Mouse (Mus musculus): Measurements from ENCODE around the gene Rab5c. TPM values are rescaled to one million over a fixed set of nuclear protein-coding genes. Genes with fewer than 3 reads are reported as not detected.

The Rab5c gene
- polyA plus RNA-seq, 1 experiment from 2014 or later: 23.7 TPM

- no peak overlapping the region for H3K27ac ChIP-seq
- H3K9me3 ChIP-seq: no peaks in the 10 kb centered on the region
- H3K27me3 ChIP-seq (replicated peaks): peaks cover 18% of the 10 kb centered on the region
- H3K9ac ChIP-seq: no peak overlapping the region
- H3K4me2 ChIP-seq (replicated peaks): no peak overlapping the region
- H3K4me3 ChIP-seq: no peak overlapping the region
- peaks cover 7% of the 10 kb centered on the region for H3K4me1 ChIP-seq
- H3K36me3 ChIP-seq: no peaks in the 10 kb centered on the region
- WGBS: 80% methylated on average over 7 of the region's 7 CpGs
- ATAC-seq (ENCODE audit: low FRiP score, low read depth): no peak
Observed at GRCm38 (mm10) chr11:100687265-100687664, 50.8 kb downstream of the Rab5c start.

- no peak for ATAC-seq (ENCODE audit: low FRiP score, low read depth)
- Histone ChIP-seq H3K9ac (no peak overlapping the region), H3K27ac (no peak overlapping the region)
Observed at GRCm38 (mm10) chr11:100685371-100685770, 52.6 kb downstream of the Rab5c start.

GRCm38 (mm10) chr11:100684084-100684483 lies 53.9 kb downstream of the Rab5c start:
- no peak for ATAC-seq (ENCODE audit: low FRiP score, low read depth)
- Histone ChIP-seq H3K4me1 (no peaks in the 10 kb centered on the region), H3K27me3 (replicated peaks) (no peaks in the 10 kb centered on the region), H3K27ac (no peak overlapping the region), H3K4me2 (replicated peaks) (no peak overlapping the region), H3K9me3 (no peaks in the 10 kb centered on the region), H3K36me3 (no peaks in the 10 kb centered on the region), H3K9ac (no peak overlapping the region), H3K4me3 (no peak overlapping the region)
- WGBS: 74% methylated on average over 2 of the region's 2 CpGs

More at GRCm38 (mm10) chr11:100685371-100685770, 52.6 kb downstream of the Rab5c start:
- no peaks in the 10 kb centered on the region for H3K36me3 ChIP-seq
- H3K9me3 ChIP-seq: no peaks in the 10 kb centered on the region
- no peak overlapping the region for H3K4me2 ChIP-seq (replicated peaks)
- WGBS: 81% methylated on average over 3 of the region's 3 CpGs
- H3K4me3 ChIP-seq: no peak overlapping the region
- H3K4me1 ChIP-seq: no peaks in the 10 kb centered on the region
- no peaks in the 10 kb centered on the region for H3K27me3 ChIP-seq (replicated peaks)

- Histone ChIP-seq H3K4me1 (no peaks in the 10 kb centered on the region), H3K9ac (no peak overlapping the region), H3K9me3 (no peaks in the 10 kb centered on the region), H3K4me3 (no peak overlapping the region), H3K36me3 (no peaks in the 10 kb centered on the region), H3K27me3 (replicated peaks) (no peaks in the 10 kb centered on the region), H3K27ac (no peak overlapping the region), H3K4me2 (replicated peaks) (no peak overlapping the region)
- ATAC-seq (ENCODE audit: low FRiP score, low read depth): no peak
- 71% methylated on average over 5 of the region's 5 CpGs for WGBS
Observed at GRCm38 (mm10) chr11:100682526-100682925, 55.5 kb downstream of the Rab5c start.

GRCm38 (mm10) chr11:100681826-100682225 lies 56.2 kb downstream of the Rab5c start:
- no peak overlapping the region for H3K4me2 ChIP-seq (replicated peaks)
- H3K9ac ChIP-seq: no peak overlapping the region
- no peaks in the 10 kb centered on the region for H3K27me3 ChIP-seq (replicated peaks)
- WGBS: 83% methylated on average over 5 of the region's 5 CpGs
- no peak overlapping the region for H3K4me3 ChIP-seq
- H3K9me3 ChIP-seq: no peaks in the 10 kb centered on the region
- no peak overlapping the region for H3K27ac ChIP-seq
- no peaks in the 10 kb centered on the region for H3K36me3 ChIP-seq
- ATAC-seq (ENCODE audit: low FRiP score, low read depth): no peak
- no peaks in the 10 kb centered on the region for H3K4me1 ChIP-seq

- H3K36me3 ChIP-seq: no peaks in the 10 kb centered on the region
- no peak overlapping the region for H3K27ac ChIP-seq
- no peak for ATAC-seq (ENCODE audit: low FRiP score, low read depth)
- H3K9ac ChIP-seq: no peak overlapping the region
- H3K4me2 ChIP-seq (replicated peaks): no peak overlapping the region
- WGBS: 62% methylated on average over 7 of the region's 7 CpGs
- H3K9me3 ChIP-seq: no peaks in the 10 kb centered on the region
- peaks cover 9% of the 10 kb centered on the region; the same call in 1 of the 2 replicates for H3K4me1 ChIP-seq
- no peak overlapping the region for H3K4me3 ChIP-seq
- peaks cover 12% of the 10 kb centered on the region for H3K27me3 ChIP-seq (replicated peaks)
Observed at GRCm38 (mm10) chr11:100677810-100678209, 60.2 kb downstream of the Rab5c start.

GRCm38 (mm10) chr11:100673169-100673568 lies 64.8 kb downstream of the Rab5c start:
- Histone ChIP-seq H3K27me3 (replicated peaks) (peaks cover 20% of the 10 kb centered on the region), H3K4me3 (no peak overlapping the region), H3K27ac (no peak overlapping the region), H3K9ac (peak overlapping the region; percentile 42; the same call in 1 of the 2 replicates), H3K9me3 (no peaks in the 10 kb centered on the region), H3K36me3 (no peaks in the 10 kb centered on the region), H3K4me2 (replicated peaks) (peak overlapping the region; percentile 50), H3K4me1 (peaks cover 9% of the 10 kb centered on the region; the same call in 1 of the 2 replicates)
- 1% methylated on average over 23 of the region's 23 CpGs for WGBS
- no peak for ATAC-seq (ENCODE audit: low FRiP score, low read depth)

GRCm38 (mm10) chr11:100671956-100672355 lies 66.1 kb downstream of the Rab5c start:
- WGBS: 76% methylated on average over 2 of the region's 2 CpGs
- Histone ChIP-seq H3K9ac (no peak overlapping the region), H3K4me1 (peaks cover 9% of the 10 kb centered on the region; the same call in 1 of the 2 replicates), H3K27ac (no peak overlapping the region), H3K4me2 (replicated peaks) (no peak overlapping the region), H3K36me3 (no peaks in the 10 kb centered on the region), H3K27me3 (replicated peaks) (peaks cover 20% of the 10 kb centered on the region), H3K4me3 (no peak overlapping the region), H3K9me3 (no peaks in the 10 kb centered on the region)
- no peak for ATAC-seq (ENCODE audit: low FRiP score, low read depth)

GRCm38 (mm10) chr11:100671049-100671448 lies 67.0 kb downstream of the Rab5c start:
- no peak for ATAC-seq (ENCODE audit: low FRiP score, low read depth)
- WGBS: 79% methylated on average over 1 of the region's 1 CpGs
- no peak overlapping the region for H3K4me3 ChIP-seq
- H3K4me2 ChIP-seq (replicated peaks): no peak overlapping the region
- peaks cover 20% of the 10 kb centered on the region for H3K27me3 ChIP-seq (replicated peaks)
- H3K27ac ChIP-seq: no peak overlapping the region
- H3K9ac ChIP-seq: no peak overlapping the region
- H3K9me3 ChIP-seq: no peaks in the 10 kb centered on the region
- H3K4me1 ChIP-seq: peaks cover 9% of the 10 kb centered on the region; the same call in 1 of the 2 replicates
- no peaks in the 10 kb centered on the region for H3K36me3 ChIP-seq

Other genes with a start within 250 kb of the Rab5c start
- gene Acly, start 210.2 kb downstream of the Rab5c start, polyA plus RNA-seq (2016; fragmentation: Nextera tagmentation; extraction: Ambion mirVana): 356 and 377 TPM in 2 replicates
- gene Ttc25, start 192.6 kb downstream of the Rab5c start, polyA plus RNA-seq (2016; fragmentation: Nextera tagmentation; extraction: Ambion mirVana): 1.5 and 1.6 TPM in 2 replicates
- gene Cnp, start 163.3 kb downstream of the Rab5c start, polyA plus RNA-seq (2016; fragmentation: Nextera tagmentation; extraction: Ambion mirVana): 33.2 and 33.6 TPM in 2 replicates
- 101 and 106 TPM in 2 replicates for gene Nkiras2, start 119.0 kb downstream of the Rab5c start, polyA plus RNA-seq (2016; fragmentation: Nextera tagmentation; extraction: Ambion mirVana)
- gene Dnajc7, start 118.0 kb downstream of the Rab5c start, polyA plus RNA-seq (2016; fragmentation: Nextera tagmentation; extraction: Ambion mirVana): 298 and 311 TPM in 2 replicates
- 0.20 and 0.27 TPM in 2 replicates for gene Zfp385c, start 45.8 kb downstream of the Rab5c start, polyA plus RNA-seq (2016; fragmentation: Nextera tagmentation; extraction: Ambion mirVana)
- 2.4 and 2.5 TPM in 2 replicates for gene Dhx58, start 33.9 kb downstream of the Rab5c start, polyA plus RNA-seq (2016; fragmentation: Nextera tagmentation; extraction: Ambion mirVana)
- gene Kat2a, start 25.8 kb downstream of the Rab5c start, polyA plus RNA-seq (2016; fragmentation: Nextera tagmentation; extraction: Ambion mirVana): 61.3 and 64.7 TPM in 2 replicates
- gene Hspb9, start 24.4 kb downstream of the Rab5c start, polyA plus RNA-seq (2016; fragmentation: Nextera tagmentation; extraction: Ambion mirVana): 0.59 TPM in 1 of 2 replicates, not detected in the other
- gene Kcnh4, start 21.7 kb upstream of the Rab5c start, polyA plus RNA-seq (2016; fragmentation: Nextera tagmentation; extraction: Ambion mirVana): 4.4 and 4.5 TPM in 2 replicates
- 0.38 TPM in 1 of 2 replicates, not detected in the other for gene Hcrt, start 24.7 kb upstream of the Rab5c start, polyA plus RNA-seq (2016; fragmentation: Nextera tagmentation; extraction: Ambion mirVana)
- gene Ghdc, start 32.7 kb upstream of the Rab5c start, polyA plus RNA-seq (2016; fragmentation: Nextera tagmentation; extraction: Ambion mirVana): 3.3 and 4.4 TPM in 2 replicates
- gene Stat5b, start 112.5 kb upstream of the Rab5c start, polyA plus RNA-seq (2016; fragmentation: Nextera tagmentation; extraction: Ambion mirVana): 18.2 and 19.6 TPM in 2 replicates
- gene Stat5a, start 121.1 kb upstream of the Rab5c start, polyA plus RNA-seq (2016; fragmentation: Nextera tagmentation; extraction: Ambion mirVana): 1.7 and 1.9 TPM in 2 replicates
- 58.8 and 66.9 TPM in 2 replicates for gene Stat3, start 201.3 kb upstream of the Rab5c start, polyA plus RNA-seq (2016; fragmentation: Nextera tagmentation; extraction: Ambion mirVana)
- gene Cavin1, start 232.7 kb upstream of the Rab5c start, polyA plus RNA-seq (2016; fragmentation: Nextera tagmentation; extraction: Ambion mirVana): 35.0 and 36.0 TPM in 2 replicates

All from neural tube, embryonic 12.5 days (tissue).